Mouse (Mus musculus): ENCODE data around the gene Mcts1. TPM values are rescaled to one million over a fixed set of nuclear protein-coding genes. Genes with fewer than 3 reads are reported as not detected.

Gene Mcts1
- polyA plus RNA-seq, 1 experiment from 2014 or later: 105 TPM

GRCm38 (mm10) chrX:38641435-38641834, 41.1 kb downstream of the Mcts1 start:
- Histone ChIP-seq H3K4me3 (ENCODE audit: low read depth, low read length) (no peak overlapping the region), H3K4me2 (ENCODE audit: low read depth, low read length) (no peak overlapping the region), H3K27ac (replicated peaks; ENCODE audit: low read depth, low read length) (no peak overlapping the region), H3K9me3 (replicated peaks; ENCODE audit: control insufficient read depth, low read length) (no peaks in the 10 kb centered on the region), H3K36me3 (replicated peaks; ENCODE audit: control insufficient read depth, insufficient read depth, low read depth, low read length) (no peaks in the 10 kb centered on the region), H3K27me3 (ENCODE audit: control insufficient read depth, insufficient read depth, low read length) (no peaks in the 10 kb centered on the region), H3K9ac (replicated peaks; ENCODE audit: low read length) (no peak overlapping the region), H3K4me1 (ENCODE audit: control insufficient read depth, insufficient read depth, low read length) (no peaks in the 10 kb centered on the region)
- ATAC-seq (replicated peaks; ENCODE audit: insufficient number of reproducible peaks, low FRiP score, low TSS enrichment, low read depth): no peak
- WGBS: 72% methylated on average over 4 of the region's 4 CpGs
- no peak for DNase-seq (ENCODE audit: low spot score)

- Histone ChIP-seq H3K36me3 (replicated peaks; ENCODE audit: control insufficient read depth, insufficient read depth, low read depth, low read length) (no peaks in the 10 kb centered on the region), H3K4me3 (ENCODE audit: low read depth, low read length) (no peak overlapping the region), H3K9ac (replicated peaks; ENCODE audit: low read length) (no peak overlapping the region), H3K4me2 (ENCODE audit: low read depth, low read length) (no peak overlapping the region), H3K9me3 (replicated peaks; ENCODE audit: control insufficient read depth, low read length) (no peaks in the 10 kb centered on the region), H3K4me1 (ENCODE audit: control insufficient read depth, insufficient read depth, low read length) (no peaks in the 10 kb centered on the region), H3K27ac (replicated peaks; ENCODE audit: low read depth, low read length) (no peak overlapping the region), H3K27me3 (ENCODE audit: control insufficient read depth, insufficient read depth, low read length) (no peaks in the 10 kb centered on the region)
- peak; percentile 38 for DNase-seq (ENCODE audit: low spot score)
- WGBS: 76% methylated on average over 4 of the region's 4 CpGs
- ATAC-seq (replicated peaks; ENCODE audit: insufficient number of reproducible peaks, low FRiP score, low TSS enrichment, low read depth): no peak
Measured at GRCm38 (mm10) chrX:38642183-38642582, 41.8 kb downstream of the Mcts1 start.

- Histone ChIP-seq H3K9me3 (replicated peaks; ENCODE audit: control insufficient read depth, low read length) (no peaks in the 10 kb centered on the region), H3K27me3 (ENCODE audit: control insufficient read depth, insufficient read depth, low read length) (no peaks in the 10 kb centered on the region), H3K9ac (replicated peaks; ENCODE audit: low read length) (no peak overlapping the region), H3K36me3 (replicated peaks; ENCODE audit: control insufficient read depth, insufficient read depth, low read depth, low read length) (no peaks in the 10 kb centered on the region), H3K4me3 (ENCODE audit: low read depth, low read length) (no peak overlapping the region), H3K4me2 (ENCODE audit: low read depth, low read length) (no peak overlapping the region), H3K4me1 (ENCODE audit: control insufficient read depth, insufficient read depth, low read length) (no peaks in the 10 kb centered on the region), H3K27ac (replicated peaks; ENCODE audit: low read depth, low read length) (no peak overlapping the region)
- WGBS: 61% methylated on average over 9 of the region's 9 CpGs
- DNase-seq (ENCODE audit: low spot score): no peak
- no peak for ATAC-seq (replicated peaks; ENCODE audit: insufficient number of reproducible peaks, low FRiP score, low TSS enrichment, low read depth)
Measured at GRCm38 (mm10) chrX:38650404-38651039, 50.1 kb downstream of the Mcts1 start.

- Histone ChIP-seq H3K27me3 (ENCODE audit: control insufficient read depth, insufficient read depth, low read length) (no peaks in the 10 kb centered on the region), H3K4me2 (ENCODE audit: low read depth, low read length) (no peak overlapping the region), H3K27ac (replicated peaks; ENCODE audit: low read depth, low read length) (no peak overlapping the region), H3K4me1 (ENCODE audit: control insufficient read depth, insufficient read depth, low read length) (no peaks in the 10 kb centered on the region), H3K9me3 (replicated peaks; ENCODE audit: control insufficient read depth, low read length) (no peaks in the 10 kb centered on the region), H3K4me3 (ENCODE audit: low read depth, low read length) (no peak overlapping the region), H3K9ac (replicated peaks; ENCODE audit: low read length) (no peak overlapping the region), H3K36me3 (replicated peaks; ENCODE audit: control insufficient read depth, insufficient read depth, low read depth, low read length) (no peaks in the 10 kb centered on the region)
- ATAC-seq (replicated peaks; ENCODE audit: insufficient number of reproducible peaks, low FRiP score, low TSS enrichment, low read depth) (no peak), DNase-seq (ENCODE audit: low spot score) (peak; percentile 42)
- WGBS: 43% methylated on average over 5 of the region's 7 CpGs
Measured at GRCm38 (mm10) chrX:38651167-38651566, 50.8 kb downstream of the Mcts1 start.

GRCm38 (mm10) chrX:38653181-38653580, 52.8 kb downstream of the Mcts1 start:
- DNase-seq (ENCODE audit: low spot score): no peak
- Histone ChIP-seq H3K9me3 (replicated peaks; ENCODE audit: control insufficient read depth, low read length) (no peaks in the 10 kb centered on the region), H3K4me2 (ENCODE audit: low read depth, low read length) (no peak overlapping the region), H3K27ac (replicated peaks; ENCODE audit: low read depth, low read length) (no peak overlapping the region), H3K4me1 (ENCODE audit: control insufficient read depth, insufficient read depth, low read length) (no peaks in the 10 kb centered on the region), H3K9ac (replicated peaks; ENCODE audit: low read length) (no peak overlapping the region), H3K36me3 (replicated peaks; ENCODE audit: control insufficient read depth, insufficient read depth, low read depth, low read length) (no peaks in the 10 kb centered on the region), H3K27me3 (ENCODE audit: control insufficient read depth, insufficient read depth, low read length) (no peaks in the 10 kb centered on the region), H3K4me3 (ENCODE audit: low read depth, low read length) (no peak overlapping the region)
- WGBS: 86% methylated on average over 1 of the region's 1 CpGs
- ATAC-seq (replicated peaks; ENCODE audit: insufficient number of reproducible peaks, low FRiP score, low TSS enrichment, low read depth): no peak

- Histone ChIP-seq H3K36me3 (replicated peaks; ENCODE audit: control insufficient read depth, insufficient read depth, low read depth, low read length) (no peaks in the 10 kb centered on the region), H3K27me3 (ENCODE audit: control insufficient read depth, insufficient read depth, low read length) (no peaks in the 10 kb centered on the region), H3K9me3 (replicated peaks; ENCODE audit: control insufficient read depth, low read length) (no peaks in the 10 kb centered on the region), H3K4me2 (ENCODE audit: low read depth, low read length) (no peak overlapping the region), H3K4me1 (ENCODE audit: control insufficient read depth, insufficient read depth, low read length) (no peaks in the 10 kb centered on the region), H3K4me3 (ENCODE audit: low read depth, low read length) (no peak overlapping the region), H3K27ac (replicated peaks; ENCODE audit: low read depth, low read length) (no peak overlapping the region), H3K9ac (replicated peaks; ENCODE audit: low read length) (no peak overlapping the region)
- ATAC-seq (replicated peaks; ENCODE audit: insufficient number of reproducible peaks, low FRiP score, low TSS enrichment, low read depth): no peak
- no peak for DNase-seq (ENCODE audit: low spot score)
- WGBS: 81% methylated on average over 5 of the region's 5 CpGs
Measured at GRCm38 (mm10) chrX:38654681-38655080, 54.3 kb downstream of the Mcts1 start.

- ATAC-seq (replicated peaks; ENCODE audit: insufficient number of reproducible peaks, low FRiP score, low TSS enrichment, low read depth) (no peak), DNase-seq (ENCODE audit: low spot score) (no peak)
- H3K36me3 ChIP-seq (replicated peaks; ENCODE audit: control insufficient read depth, insufficient read depth, low read depth, low read length): no peaks in the 10 kb centered on the region
- no peaks in the 10 kb centered on the region for H3K9me3 ChIP-seq (replicated peaks; ENCODE audit: control insufficient read depth, low read length)
- no peaks in the 10 kb centered on the region for H3K4me1 ChIP-seq (ENCODE audit: control insufficient read depth, insufficient read depth, low read length)
- no peak overlapping the region for H3K9ac ChIP-seq (replicated peaks; ENCODE audit: low read length)
- H3K27ac ChIP-seq (replicated peaks; ENCODE audit: low read depth, low read length): no peak overlapping the region
- WGBS: 68% methylated on average over 4 of the region's 4 CpGs
- no peak overlapping the region for H3K4me2 ChIP-seq (ENCODE audit: low read depth, low read length)
- H3K4me3 ChIP-seq (ENCODE audit: low read depth, low read length): no peak overlapping the region
- H3K27me3 ChIP-seq (ENCODE audit: control insufficient read depth, insufficient read depth, low read length): no peaks in the 10 kb centered on the region
Measured at GRCm38 (mm10) chrX:38656206-38656883, 56.0 kb downstream of the Mcts1 start.
